ENCODE assay signal across 14 mouse cellular contexts in the genomic region with DNA sequence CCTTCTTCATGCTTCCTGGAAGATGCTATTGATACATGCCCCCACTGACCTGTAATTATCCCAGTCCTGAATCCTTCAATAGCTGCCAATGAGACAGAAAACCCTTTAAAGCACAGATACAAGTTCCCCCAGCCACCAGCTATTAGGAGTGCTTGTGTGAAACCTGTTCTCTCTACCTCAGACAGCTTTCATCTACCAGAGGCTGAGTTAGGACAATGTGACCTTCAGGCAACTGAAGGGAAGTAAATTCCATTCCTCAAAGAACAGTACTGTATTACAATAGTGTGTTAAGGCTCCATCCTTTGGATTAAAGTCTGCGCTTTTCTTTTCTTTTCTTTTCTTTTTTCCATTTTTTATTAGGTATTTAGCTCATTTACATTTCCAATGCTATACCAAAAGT. TPM values are rescaled to one million over a fixed set of nuclear protein-coding genes. Genes with fewer than 3 reads are reported as not detected.
"Had no signal": no experiment of that assay in that cellular context is flagged by ENCODE, and none has a peak within 500 bp of the region (broad histone marks: within the 10 kb centered on the region; RNA-seq: fewer than 3 reads in every experiment).

No protein-coding gene starts in this region.

- DNase-seq: retina, postnatal 1 day; right cerebral cortex, adult 18-20 months; right cerebral cortex, postnatal 14 days; right cerebral cortex, postnatal 25 days; right cerebral cortex, postnatal 4 days; spleen, adult 18-20 months; thymus, adult 18-20 months; thymus, adult 2 months; thymus, postnatal 14 days; thymus, postnatal 25 days; thymus, postnatal 36 days; thymus, postnatal 4 days had no signal

RNA-seq across cellular contexts. Expression of gene 1700001L19Rik, which starts 45.6 kb away (rescaled TPM):
- polyA plus RNA-seq: small intestine, adult 2 months; spleen, adult 2 months had no signal
